27 mouse cellular contexts compared by ENCODE assay signal in genomic region chr8:82982873-82983272, GRCm38 (mm10).
DNase-seq lines count a peak whose midpoint lies in the region; ATAC-seq and TF ChIP-seq lines count a peak whose summit lies in the region.
"Had no signal": no experiment of that assay in that cellular context is flagged by ENCODE, and none has a peak within 500 bp of the region (broad histone marks: within the 10 kb centered on the region; RNA-seq: fewer than 3 reads in every experiment).

No protein-coding gene starts in this region.

- TF ChIP-seq CTCF in stomach, postnatal 0 days (IDR thresholded peaks at IDR 0.05; ENCODE audit: low read depth): no peak

- peaks cover 17% of the 10 kb centered on the region for H3K4me1 ChIP-seq in lung, embryonic 16.5 days (replicated peaks; ENCODE audit: control insufficient read depth, insufficient read depth, low read length)
- H3K4me1 ChIP-seq in ES-E14 (ENCODE audit: control insufficient read depth in 2 of 2, insufficient read depth in 2 of 2, low read length in 2 of 2, poor library complexity in 1 of 2): peaks cover 2 to 3% of the 10 kb centered on the region in 2 experiments; a peak in 3 of 4 replicates
- peaks cover 3% of the 10 kb centered on the region; the same call in 1 of the 2 replicates for H3K4me1 ChIP-seq in stomach, postnatal 0 days (replicated peaks; ENCODE audit: control insufficient read depth, insufficient read depth)
- H3K4me1 ChIP-seq: forebrain, embryonic 13.5 days; liver, embryonic 13.5 days; midbrain, embryonic 10.5 days; midbrain, embryonic 15.5 days had no signal

- H3K9ac ChIP-seq in lung, embryonic 16.5 days (ENCODE audit: low read length): no peak overlapping the region
- no peak overlapping the region for H3K9ac ChIP-seq in ES-E14 (ENCODE audit: insufficient read depth, low read depth, low read length, poor library complexity, severe bottlenecking)
- no peak overlapping the region for H3K9ac ChIP-seq in stomach, postnatal 0 days (ENCODE audit: low read length)
- H3K9ac ChIP-seq: embryonic facial prominence, embryonic 13.5 days; forebrain, embryonic 13.5 days; intestine, embryonic 15.5 days; liver, embryonic 13.5 days; midbrain, embryonic 15.5 days had no signal

- in situ Hi-C loops in ES-E14 (cut with MboI; ENCODE audit: low sequenced_read_pairs in 2 of 2, unreplicated experiment in 2 of 2): no loop called here

- no peaks in the 10 kb centered on the region for H3K36me3 ChIP-seq in lung, embryonic 16.5 days (ENCODE audit: control insufficient read depth, insufficient read depth, low read length)
- no peaks in the 10 kb centered on the region for H3K36me3 ChIP-seq in ES-E14 (ENCODE audit: control insufficient read depth, insufficient read depth, low read length, poor library complexity, severe bottlenecking)
- H3K36me3 ChIP-seq in stomach, postnatal 0 days (ENCODE audit: control insufficient read depth, insufficient read depth, low read length): no peaks in the 10 kb centered on the region
- H3K36me3 ChIP-seq: embryonic facial prominence, embryonic 13.5 days; intestine, embryonic 15.5 days; liver, embryonic 13.5 days; midbrain, embryonic 10.5 days; midbrain, embryonic 15.5 days had no signal

- WGBS in lung, embryonic 16.5 days: 30% methylated on average over 1 of the region's 1 CpGs
- WGBS in stomach, postnatal 0 days: 24% methylated on average over 1 of the region's 1 CpGs

- no peak overlapping the region for H3K4me3 ChIP-seq in lung, embryonic 16.5 days (ENCODE audit: low read length)
- H3K4me3 ChIP-seq in ES-E14 (ENCODE audit: insufficient read depth in 1 of 2, low read depth in 1 of 2, low read length in 2 of 2, poor library complexity in 1 of 2, severe bottlenecking in 1 of 2): no peak overlapping the region
- no peak overlapping the region for H3K4me3 ChIP-seq in stomach, postnatal 0 days (ENCODE audit: low read depth, low read length)
- H3K4me3 ChIP-seq: embryonic facial prominence, embryonic 13.5 days; forebrain, embryonic 13.5 days; intestine, embryonic 15.5 days; liver, embryonic 13.5 days; midbrain, embryonic 10.5 days; midbrain, embryonic 15.5 days had no signal

- no peak for TF ChIP-seq EP300 in stomach, postnatal 0 days (optimal IDR thresholded peaks at IDR 0.05)

- H3K27ac ChIP-seq in lung, embryonic 16.5 days (ENCODE audit: low read length): peak overlapping the region; percentile 71
- H3K27ac ChIP-seq in ES-E14 (ENCODE audit: insufficient read depth, low read depth, low read length, poor library complexity, severe bottlenecking): no peak overlapping the region
- H3K27ac ChIP-seq in stomach, postnatal 0 days (replicated peaks): peak overlapping the region; percentile 25; the same call in 1 of the 2 replicates
- H3K27ac ChIP-seq: embryonic facial prominence, embryonic 13.5 days; forebrain, embryonic 13.5 days; intestine, embryonic 15.5 days; liver, embryonic 13.5 days; midbrain, embryonic 10.5 days; midbrain, embryonic 15.5 days had no signal

- no peaks in the 10 kb centered on the region for H3K9me3 ChIP-seq in lung, embryonic 16.5 days (ENCODE audit: control insufficient read depth, low read length)
- H3K9me3 ChIP-seq in ES-E14 (ENCODE audit: control insufficient read depth, insufficient read depth, low read depth, low read length): no peaks in the 10 kb centered on the region
- H3K9me3 ChIP-seq in stomach, postnatal 0 days (ENCODE audit: control insufficient read depth, low read length): no peaks in the 10 kb centered on the region
- H3K9me3 ChIP-seq: embryonic facial prominence, embryonic 13.5 days; forebrain, embryonic 13.5 days; intestine, embryonic 15.5 days; liver, embryonic 13.5 days; midbrain, embryonic 10.5 days; midbrain, embryonic 15.5 days had no signal

- H3K4me2 ChIP-seq in lung, embryonic 16.5 days (ENCODE audit: low read depth, low read length): no peak overlapping the region; the same call in 1 of the 2 replicates
- H3K4me2 ChIP-seq in stomach, postnatal 0 days (replicated peaks; ENCODE audit: low read depth): no peak overlapping the region
- H3K4me2 ChIP-seq: embryonic facial prominence, embryonic 13.5 days; forebrain, embryonic 13.5 days; intestine, embryonic 15.5 days; liver, embryonic 13.5 days; midbrain, embryonic 15.5 days had no signal

- H3K27me3 ChIP-seq in lung, embryonic 16.5 days (ENCODE audit: control insufficient read depth, insufficient read depth, low read depth, low read length): no peaks in the 10 kb centered on the region
- no peaks in the 10 kb centered on the region for H3K27me3 ChIP-seq in stomach, postnatal 0 days (ENCODE audit: control insufficient read depth, insufficient read depth, low read length)
- H3K27me3 ChIP-seq: embryonic facial prominence, embryonic 13.5 days; forebrain, embryonic 13.5 days; intestine, embryonic 15.5 days; liver, embryonic 13.5 days; midbrain, embryonic 15.5 days had no signal

- DNase-seq in lung, postnatal 4 days: no peak
- peak; percentile 86 for DNase-seq in ES-E14 (ENCODE audit: low read depth, low spot score)
- DNase-seq in ZHBTc4 (ENCODE audit: low read depth, low spot score): peak; percentile 95
- no peak for DNase-seq in stomach, postnatal 0 days (ENCODE audit: low spot score)
- no peak for DNase-seq in frontal cortex, postnatal 25 days (ENCODE audit: low spot score in 2 of 2)
- no peak for DNase-seq in layer of hippocampus, adult 11-12 months (ENCODE audit: low spot score)
- DNase-seq: adrenal gland, postnatal 10 days; cerebellum, adult 8-10 months; cerebellum, postnatal 36 days; embryo, embryonic 11 days; gastrocnemius, postnatal 14 days; heart, postnatal 14 days; kidney, adult 2 months; kidney, postnatal 4 days; layer of hippocampus, postnatal 36 days; left cerebral cortex, postnatal 4 days; liver, embryonic 13.5 days; spleen, adult 18-20 months; thymus, adult 2 months; thymus, postnatal 4 days had no signal

- peak; percentile 58 for ATAC-seq in lung, embryonic 16.5 days (ENCODE audit: low read depth)
- ATAC-seq in stomach, postnatal 0 days (ENCODE audit: low FRiP score, low TSS enrichment): peak; percentile 40; the same call in 1 of the 2 replicates
- ATAC-seq: forebrain, embryonic 13.5 days; hindbrain, embryonic 16.5 days; intestine, embryonic 15.5 days; midbrain, embryonic 15.5 days had no signal

TF ChIP-seq in ES-E14, 5 proteins besides CTCF, POLR2A, EP300 and RAD21:
- TF ChIP-seq HCFC1 (IDR thresholded peaks at IDR 0.05; ENCODE audit: borderline replicate concordance, insufficient read depth, low read length): no peak
- no peak for TF ChIP-seq ZC3H11A (IDR thresholded peaks at IDR 0.05; ENCODE audit: borderline replicate concordance, low read depth, low read length)
- TF ChIP-seq ZNF384 (IDR thresholded peaks at IDR 0.05; ENCODE audit: low read depth, low read length): no peak
- no peak for TF ChIP-seq CHD2 (IDR thresholded peaks at IDR 0.05; ENCODE audit: low read depth, low read length)
- TF ChIP-seq MAFK (IDR thresholded peaks at IDR 0.05; ENCODE audit: insufficient read depth, low read depth, low read length): no peak

Comparison
In these comparisons a context has a peak if more than half of its experiments do, and no peak if none do; other contexts are left out.
1. DNase-seq: peak in ES-E14 (single experiment) and ZHBTc4 (single experiment); none in lung, postnatal 4 days (0 of 2), stomach, postnatal 0 days (single experiment), frontal cortex, postnatal 25 days (0 of 2) and layer of hippocampus, adult 11-12 months (single experiment).